Mouse (Mus musculus): ENCODE measurements around the gene Actl11. TPM values are rescaled to one million over a fixed set of nuclear protein-coding genes. Genes with fewer than 3 reads are reported as not detected.

The Actl11 gene
- polyA plus RNA-seq, 1 experiment from 2014 or later, result not detected

DNA sequence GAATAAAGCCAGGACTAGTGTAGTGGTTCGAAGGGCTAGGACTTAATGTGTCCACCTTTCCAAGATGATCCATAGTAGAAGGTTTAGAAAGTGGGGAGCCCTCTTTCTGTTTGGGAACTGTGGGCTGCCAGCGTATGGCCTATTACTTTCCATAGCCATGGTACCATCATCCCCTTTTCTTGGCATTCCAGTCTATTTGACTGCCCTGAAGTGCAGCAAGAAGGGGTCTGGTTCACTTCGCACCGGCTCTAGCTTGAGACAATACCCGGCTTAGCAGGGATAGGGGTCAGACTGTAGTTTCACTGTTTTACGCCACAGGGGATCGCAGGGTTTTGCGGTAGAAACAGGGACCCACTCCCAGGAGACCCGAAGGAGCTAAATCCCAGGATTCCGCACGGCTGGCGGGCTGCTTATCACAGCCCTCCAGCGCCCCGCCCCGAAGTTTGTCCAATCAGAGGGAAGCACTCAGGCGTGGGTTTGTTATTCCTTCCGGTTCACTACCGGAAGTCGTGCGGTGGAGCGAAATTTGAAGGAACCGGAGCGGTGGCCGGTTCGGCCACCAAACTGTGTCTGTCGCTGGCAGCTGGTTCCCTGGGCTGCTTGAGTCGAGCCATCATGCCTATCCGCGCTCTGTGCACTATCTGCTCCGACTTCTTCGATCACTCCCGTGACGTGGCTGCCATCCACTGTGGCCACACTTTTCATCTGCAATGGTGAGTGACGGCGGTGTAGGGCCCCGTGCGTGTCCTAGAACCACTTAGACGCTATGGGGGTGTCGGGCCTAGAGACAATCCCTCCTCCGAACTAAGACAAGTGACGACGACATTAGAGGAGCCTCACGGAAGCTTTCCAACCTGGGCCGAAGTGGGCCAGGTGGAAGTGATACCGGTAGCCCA is 22.4 kb downstream of the Actl11 start:
- Histone ChIP-seq H3K4me2 (replicated peaks) (peak overlapping the region; percentile 75), H3K9me3 (no peaks in the 10 kb centered on the region), H3K36me3 (no peaks in the 10 kb centered on the region), H3K27ac (peak overlapping the region; percentile 74), H3K9ac (peak overlapping the region; percentile 53), H3K4me3 (replicated peaks) (peak overlapping the region; percentile 68), H3K27me3 (replicated peaks) (no peaks in the 10 kb centered on the region), H3K4me1 (replicated peaks) (peaks cover 3% of the 10 kb centered on the region)
- WGBS, result 21% methylated on average over 45 of the region's 45 CpGs
- peak; percentile 95 for ATAC-seq

DNA sequence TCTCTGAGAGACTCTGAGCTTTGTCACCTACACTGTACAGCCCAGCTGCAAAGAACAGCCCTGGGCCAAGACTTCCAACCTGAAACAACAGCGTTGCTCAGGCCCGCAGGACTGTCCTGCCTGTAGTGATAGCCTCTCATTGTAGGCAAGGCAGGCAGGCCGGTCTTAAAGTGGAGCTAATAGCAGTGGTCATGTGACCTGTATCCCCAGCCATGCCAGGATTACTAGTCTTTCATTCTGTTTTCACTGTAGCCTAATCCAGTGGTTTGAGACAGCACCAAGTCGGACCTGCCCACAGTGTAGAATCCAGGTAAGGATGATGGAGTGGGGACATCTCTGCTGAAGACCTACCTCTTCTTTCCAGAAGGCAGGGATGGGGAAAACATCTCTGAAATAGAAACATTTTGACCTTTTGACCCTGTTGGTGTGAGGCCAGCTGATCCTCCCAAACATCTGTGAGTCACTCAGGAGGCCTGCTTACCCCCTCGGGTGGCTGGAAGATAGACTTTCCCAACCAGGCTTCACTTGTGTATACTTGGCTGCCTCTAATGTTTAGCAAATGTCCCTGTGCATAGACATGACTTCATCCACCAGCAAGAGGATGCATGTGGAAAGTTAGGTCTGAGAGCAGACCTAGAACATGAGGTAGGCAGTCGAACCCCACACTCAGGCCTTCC is 27.5 kb downstream of the Actl11 start:
- Histone ChIP-seq H3K27ac (no peak overlapping the region), H3K4me2 (replicated peaks) (no peak overlapping the region), H3K9me3 (no peaks in the 10 kb centered on the region), H3K36me3 (peaks cover 17% of the 10 kb centered on the region; the same call in 1 of the 2 replicates), H3K9ac (no peak overlapping the region), H3K27me3 (replicated peaks) (no peaks in the 10 kb centered on the region), H3K4me3 (replicated peaks) (no peak overlapping the region), H3K4me1 (replicated peaks) (peaks cover 3% of the 10 kb centered on the region)
- 76% methylated on average over 6 of the region's 6 CpGs for WGBS
- ATAC-seq, result no peak

GRCm38 (mm10) chr9:107957141-107957540 is 28.9 kb downstream of the Actl11 start:
- Histone ChIP-seq H3K4me2 (replicated peaks) (no peak overlapping the region), H3K9ac (no peak overlapping the region), H3K27ac (no peak overlapping the region), H3K4me1 (replicated peaks) (no peaks in the 10 kb centered on the region; the same call in 1 of the 2 replicates), H3K4me3 (replicated peaks) (no peak overlapping the region), H3K27me3 (replicated peaks) (no peaks in the 10 kb centered on the region), H3K36me3 (peaks cover 25% of the 10 kb centered on the region), H3K9me3 (no peaks in the 10 kb centered on the region)
- 64% methylated on average over 6 of the region's 6 CpGs for WGBS
- no peak for ATAC-seq

DNA sequence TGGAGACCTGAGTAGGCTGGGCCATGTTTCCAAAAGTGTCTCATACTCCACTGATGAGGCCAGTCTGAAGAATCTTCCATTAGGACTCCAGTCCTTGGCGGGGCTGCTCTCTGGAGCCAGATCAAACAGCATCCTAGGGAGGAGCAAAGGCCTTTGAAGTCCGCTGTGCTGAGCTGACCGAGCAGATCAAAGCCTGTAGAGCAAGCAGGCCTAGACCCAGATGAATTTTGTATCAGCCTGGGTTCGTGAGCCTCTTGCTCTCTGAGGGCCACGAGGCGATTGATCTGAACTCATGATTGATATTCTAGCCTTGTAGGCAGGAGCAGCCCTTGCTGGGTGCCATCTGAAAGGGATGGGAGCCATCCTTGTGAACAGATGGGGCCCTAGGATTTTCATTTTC is 31.6 kb downstream of the Actl11 start:
- no peak overlapping the region for H3K4me2 ChIP-seq (replicated peaks)
- H3K9me3 ChIP-seq, result no peaks in the 10 kb centered on the region
- ATAC-seq, result no peak
- no peak overlapping the region for H3K4me3 ChIP-seq (replicated peaks)
- no peak overlapping the region for H3K9ac ChIP-seq
- H3K4me1 ChIP-seq (replicated peaks), result no peaks in the 10 kb centered on the region
- WGBS, result 58% methylated on average over 6 of the region's 6 CpGs
- H3K27ac ChIP-seq, result no peak overlapping the region
- peaks cover 28% of the 10 kb centered on the region for H3K36me3 ChIP-seq
- no peaks in the 10 kb centered on the region for H3K27me3 ChIP-seq (replicated peaks)

DNA sequence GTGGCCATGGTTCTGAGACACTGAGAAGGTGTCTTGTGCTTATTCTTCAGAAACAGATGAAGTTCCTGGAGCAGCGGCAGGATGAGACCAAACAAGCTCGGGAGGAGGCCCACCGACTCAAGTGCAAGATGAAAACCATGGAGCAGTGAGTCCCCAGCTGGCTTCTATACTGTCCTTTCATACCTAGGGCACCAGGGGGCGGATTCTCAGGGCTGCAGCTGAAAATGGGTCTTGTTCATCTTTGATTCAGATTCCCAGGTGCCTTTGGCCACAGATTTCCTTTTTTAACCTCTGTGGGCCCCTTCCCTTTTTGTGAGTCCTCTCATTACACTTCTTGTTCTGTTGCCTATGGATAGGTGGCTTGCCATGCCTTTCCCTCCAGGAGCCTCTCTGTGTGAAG is 32.7 kb downstream of the Actl11 start:
- Histone ChIP-seq H3K27me3 (replicated peaks) (no peaks in the 10 kb centered on the region), H3K4me1 (replicated peaks) (no peaks in the 10 kb centered on the region), H3K9me3 (no peaks in the 10 kb centered on the region), H3K36me3 (peaks cover 29% of the 10 kb centered on the region), H3K4me3 (replicated peaks) (no peak overlapping the region), H3K9ac (no peak overlapping the region), H3K27ac (no peak overlapping the region), H3K4me2 (replicated peaks) (no peak overlapping the region)
- 76% methylated on average over 4 of the region's 4 CpGs for WGBS
- no peak for ATAC-seq

DNA sequence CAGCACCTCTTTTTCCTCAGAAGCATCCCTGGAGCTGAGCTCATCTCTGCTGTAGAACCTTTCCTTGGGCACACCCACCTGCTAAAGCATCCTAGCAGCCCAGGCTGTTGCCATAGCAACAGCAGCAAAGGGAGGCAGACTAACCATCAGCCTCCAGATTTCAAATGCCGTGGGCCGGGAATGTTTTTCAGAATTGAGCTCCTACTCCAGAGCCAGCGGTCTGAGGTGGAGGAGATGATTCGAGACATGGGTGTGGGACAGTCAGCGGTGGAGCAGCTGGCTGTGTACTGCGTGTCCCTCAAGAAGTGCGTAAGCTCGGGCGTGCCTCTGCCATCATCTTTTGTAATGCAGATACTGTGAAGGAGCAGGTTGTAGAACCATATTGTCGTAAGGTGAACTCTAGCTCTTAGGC is 33.1 kb downstream of the Actl11 start:
- Histone ChIP-seq H3K4me3 (replicated peaks) (no peak overlapping the region), H3K36me3 (peaks cover 29% of the 10 kb centered on the region), H3K4me1 (replicated peaks) (no peaks in the 10 kb centered on the region), H3K9me3 (no peaks in the 10 kb centered on the region), H3K4me2 (replicated peaks) (no peak overlapping the region), H3K9ac (no peak overlapping the region), H3K27ac (no peak overlapping the region), H3K27me3 (replicated peaks) (no peaks in the 10 kb centered on the region)
- 88% methylated on average over 10 of the region's 10 CpGs for WGBS
- ATAC-seq, result no peak

GRCm38 (mm10) chr9:107961881-107962280 is 33.6 kb downstream of the Actl11 start:
- peaks cover 26% of the 10 kb centered on the region for H3K36me3 ChIP-seq
- no peak for ATAC-seq

GRCm38 (mm10) chr9:107962916-107963315 is 34.6 kb downstream of the Actl11 start:
- Histone ChIP-seq H3K9ac (no peak overlapping the region), H3K4me1 (replicated peaks) (no peaks in the 10 kb centered on the region), H3K27ac (no peak overlapping the region), H3K9me3 (no peaks in the 10 kb centered on the region), H3K4me2 (replicated peaks) (no peak overlapping the region), H3K4me3 (replicated peaks) (no peak overlapping the region), H3K36me3 (peaks cover 18% of the 10 kb centered on the region), H3K27me3 (replicated peaks) (no peaks in the 10 kb centered on the region)
- whole genome bisulfite sequencing, result 92% methylated on average over 9 of the region's 9 CpGs
- ATAC-seq, result peak; percentile 34; the same call in 1 of the 2 replicates

More at GRCm38 (mm10) chr9:107961881-107962280, 33.6 kb downstream of the Actl11 start:
- Histone ChIP-seq H3K27me3 (replicated peaks) (no peaks in the 10 kb centered on the region), H3K4me2 (replicated peaks) (no peak overlapping the region), H3K9me3 (no peaks in the 10 kb centered on the region), H3K9ac (no peak overlapping the region), H3K4me1 (replicated peaks) (no peaks in the 10 kb centered on the region), H3K27ac (no peak overlapping the region), H3K4me3 (replicated peaks) (no peak overlapping the region)
- WGBS, result 54% methylated on average over 5 of the region's 5 CpGs

DNA sequence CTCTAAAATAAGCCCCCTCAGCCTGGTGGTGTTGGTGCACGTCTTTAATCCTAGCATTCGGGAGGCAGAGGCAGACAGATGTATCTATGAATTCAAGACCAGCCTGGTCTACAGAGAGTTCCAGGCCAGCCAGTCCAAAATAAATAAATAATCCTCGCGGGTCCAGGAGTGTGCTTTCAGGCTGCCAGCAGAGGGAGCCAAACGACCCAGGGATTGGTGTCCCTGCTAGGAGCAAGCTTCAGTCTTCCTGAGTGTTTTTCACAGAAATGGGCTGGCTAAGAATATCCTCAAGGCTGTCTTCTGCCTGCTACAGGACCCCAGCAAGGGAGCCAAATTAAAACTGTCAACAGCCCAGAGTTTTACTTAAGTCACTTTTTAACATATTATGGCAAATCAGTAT is 35.4 kb downstream of the Actl11 start:
- no peaks in the 10 kb centered on the region for H3K27me3 ChIP-seq (replicated peaks)
- no peak overlapping the region for H3K27ac ChIP-seq
- peak; percentile 81 for ATAC-seq
- 26% methylated on average over 5 of the region's 5 CpGs for WGBS
- H3K4me2 ChIP-seq (replicated peaks), result no peak overlapping the region
- H3K4me3 ChIP-seq (replicated peaks), result no peak overlapping the region
- peaks cover 18% of the 10 kb centered on the region for H3K36me3 ChIP-seq
- no peak overlapping the region for H3K9ac ChIP-seq
- no peaks in the 10 kb centered on the region for H3K9me3 ChIP-seq
- H3K4me1 ChIP-seq (replicated peaks), result no peaks in the 10 kb centered on the region

DNA sequence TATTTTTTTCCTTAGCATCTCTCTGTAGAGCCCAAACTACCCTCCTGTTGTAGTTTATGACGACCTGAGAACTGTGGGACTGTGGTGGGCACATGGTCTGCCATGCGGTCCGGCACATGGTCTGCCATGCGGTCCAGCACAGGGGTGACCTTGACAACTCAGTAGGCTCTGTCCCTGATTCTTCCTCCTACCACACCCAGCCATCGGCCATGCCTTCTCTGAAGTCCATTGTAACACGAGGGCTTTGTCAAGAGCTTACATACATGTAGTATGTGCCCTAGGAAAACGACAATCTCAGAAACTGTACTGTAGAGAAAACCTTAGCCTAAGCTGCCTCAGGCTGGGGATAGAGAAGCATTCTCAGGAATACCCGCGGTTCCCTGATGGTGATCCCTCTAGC is 36.4 kb downstream of the Actl11 start:
- WGBS, result 93% methylated on average over 9 of the region's 9 CpGs
- Histone ChIP-seq H3K4me1 (replicated peaks) (no peaks in the 10 kb centered on the region), H3K4me3 (replicated peaks) (no peak overlapping the region), H3K36me3 (peaks cover 15% of the 10 kb centered on the region), H3K4me2 (replicated peaks) (no peak overlapping the region), H3K27ac (no peak overlapping the region), H3K9me3 (no peaks in the 10 kb centered on the region), H3K9ac (no peak overlapping the region), H3K27me3 (replicated peaks) (no peaks in the 10 kb centered on the region)
- no peak for ATAC-seq

GRCm38 (mm10) chr9:107966676-107967075 is 38.4 kb downstream of the Actl11 start:
- peaks cover 13% of the 10 kb centered on the region; the same call in 1 of the 2 replicates for H3K36me3 ChIP-seq
- WGBS, result 89% methylated on average over 10 of the region's 10 CpGs
- ATAC-seq, result no peak

DNA sequence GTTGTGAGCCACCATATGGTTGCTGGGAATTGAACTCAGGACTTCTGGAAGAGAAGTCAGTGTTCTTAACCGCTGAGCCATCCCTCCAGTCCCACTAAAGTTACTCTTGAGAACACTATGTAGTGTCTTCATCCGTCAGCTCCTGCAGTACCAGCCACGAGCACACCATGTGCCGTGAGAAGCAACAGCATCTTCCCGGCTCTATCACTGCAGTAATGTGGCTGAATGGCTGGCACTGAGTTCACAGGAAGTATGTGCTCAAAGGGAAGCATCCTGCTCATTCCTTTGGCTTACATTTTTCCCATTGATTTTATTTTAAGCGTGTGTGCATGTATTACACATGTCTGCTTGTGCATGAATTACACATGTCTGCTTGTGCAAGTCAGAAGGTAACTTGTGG is 39.2 kb downstream of the Actl11 start:
- Histone ChIP-seq H3K4me3 (replicated peaks) (no peak overlapping the region), H3K9me3 (no peaks in the 10 kb centered on the region), H3K4me1 (replicated peaks) (no peaks in the 10 kb centered on the region), H3K27ac (no peak overlapping the region), H3K9ac (no peak overlapping the region), H3K27me3 (replicated peaks) (no peaks in the 10 kb centered on the region), H3K36me3 (peaks cover 10% of the 10 kb centered on the region; the same call in 1 of the 2 replicates), H3K4me2 (replicated peaks) (no peak overlapping the region)
- 84% methylated on average over 6 of the region's 6 CpGs for WGBS
- no peak for ATAC-seq

More at GRCm38 (mm10) chr9:107966676-107967075, 38.4 kb downstream of the Actl11 start:
- H3K4me1 ChIP-seq (replicated peaks), result no peaks in the 10 kb centered on the region
- no peak overlapping the region; the same call in 1 of the 2 replicates for H3K27ac ChIP-seq
- H3K9me3 ChIP-seq, result no peaks in the 10 kb centered on the region
- H3K4me2 ChIP-seq (replicated peaks), result no peak overlapping the region
- no peak overlapping the region for H3K9ac ChIP-seq
- no peak overlapping the region for H3K4me3 ChIP-seq (replicated peaks)
- H3K27me3 ChIP-seq (replicated peaks), result no peaks in the 10 kb centered on the region

Measured in intestine, embryonic 15.5 days (tissue).